Mouse (Mus musculus): ENCODE measurements around the gene Lrrc43.

GRCm38 (mm10) chr5:123524393-123524750 lies 35.3 kb downstream of the Lrrc43 start:
- TF ChIP-seq POLR2A (IDR thresholded peaks at IDR 0.05; ENCODE audit: insufficient read depth, low read length) (no peak), CTCF (IDR thresholded peaks at IDR 0.05; ENCODE audit: low read depth, low read length) (no peak), EP300 (IDR thresholded peaks at IDR 0.05; ENCODE audit: insufficient read depth, low read depth, low read length) (no peak)
